Comparison of ENCODE assay signal across 8 mouse cellular contexts in the genomic region with DNA sequence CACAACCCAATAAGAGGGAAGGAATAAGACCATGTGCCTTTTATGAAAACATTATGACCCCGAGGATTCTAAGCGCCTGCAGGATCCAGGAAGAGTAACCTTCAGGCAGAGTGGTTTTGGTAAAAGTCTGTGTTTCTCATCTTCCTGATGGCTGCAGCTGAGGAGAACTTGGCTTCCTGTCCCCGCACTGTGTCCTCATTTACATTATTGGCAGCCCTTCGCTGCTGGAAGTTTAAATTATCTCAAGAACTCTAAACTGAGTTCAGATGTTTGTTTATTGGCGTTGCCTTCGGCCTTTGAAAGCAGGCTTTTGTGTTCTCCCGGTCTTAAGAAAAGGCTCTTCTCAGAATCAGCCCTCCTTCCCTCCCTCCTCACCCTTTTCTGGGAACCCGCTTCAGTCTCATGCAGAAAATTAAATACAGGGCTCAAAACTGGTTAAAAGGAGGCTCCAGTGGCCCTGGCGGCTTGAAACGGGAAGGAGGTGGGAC.
A peak's percentile ranks its signal among the peaks of the same experiment; 100 is the strongest.
DNase-seq lines count a peak whose midpoint lies in the region; ATAC-seq and TF ChIP-seq lines count a peak whose summit lies in the region.

No protein-coding gene starts in this region.

- no peaks in the 10 kb centered on the region for H3K36me3 ChIP-seq in heart, embryonic 11.5 days (ENCODE audit: control insufficient read depth, insufficient read depth, low read length)
- no peaks in the 10 kb centered on the region for H3K36me3 ChIP-seq in heart, postnatal 0 days (replicated peaks; ENCODE audit: control insufficient read depth, insufficient read depth, low read length)
- H3K36me3 ChIP-seq in midbrain, embryonic 10.5 days = no peaks in the 10 kb centered on the region

- peak overlapping the region; percentile 75 for H3K9ac ChIP-seq in heart, embryonic 11.5 days (ENCODE audit: low read depth, low read length)
- H3K9ac ChIP-seq in heart, postnatal 0 days (replicated peaks; ENCODE audit: low read depth, low read length) = peak overlapping the region; percentile 53; the same call in 1 of the 2 replicates

- peak overlapping the region; percentile 91 for H3K4me2 ChIP-seq in heart, embryonic 11.5 days
- H3K4me2 ChIP-seq in heart, postnatal 0 days (ENCODE audit: low read depth, low read length) = peak overlapping the region; percentile 78

- H3K4me3 ChIP-seq in heart, embryonic 11.5 days (ENCODE audit: low read depth, low read length) = peak overlapping the region; percentile 56
- H3K4me3 ChIP-seq in heart, postnatal 0 days (ENCODE audit: low read depth, low read length) = peak overlapping the region; percentile 55
- H3K4me3 ChIP-seq in midbrain, embryonic 10.5 days = peak overlapping the region; percentile 65

- no peaks in the 10 kb centered on the region for H3K4me1 ChIP-seq in heart, embryonic 11.5 days (ENCODE audit: control insufficient read depth, insufficient read depth, low read length)
- peaks cover 9% of the 10 kb centered on the region; the same call in 1 of the 2 replicates for H3K4me1 ChIP-seq in heart, postnatal 0 days (ENCODE audit: control insufficient read depth, insufficient read depth)
- H3K4me1 ChIP-seq in midbrain, embryonic 10.5 days = peaks cover 59% of the 10 kb centered on the region

- TF ChIP-seq EP300 in heart, postnatal 0 days (IDR thresholded peaks at IDR 0.05; ENCODE audit: low read depth) = no peak; the same call in 1 of the 2 replicates

- no peak for TF ChIP-seq CTCF in heart, postnatal 0 days (IDR thresholded peaks at IDR 0.05; ENCODE audit: low read depth)

- H3K27ac ChIP-seq in heart, embryonic 11.5 days (ENCODE audit: low read depth, low read length) = peak overlapping the region; percentile 35; the same call in 1 of the 2 replicates
- peak overlapping the region; percentile 87 for H3K27ac ChIP-seq in heart, postnatal 0 days (ENCODE audit: low read depth)
- peak overlapping the region; percentile 87 for H3K27ac ChIP-seq in midbrain, embryonic 10.5 days (replicated peaks)

- 11% methylated on average over 10 of the region's 10 CpGs for WGBS in heart, embryonic 11.5 days (ENCODE audit: insufficient replicate concordance)
- 14% methylated on average over 10 of the region's 10 CpGs for WGBS in heart, postnatal 0 days
- 4% methylated on average over 10 of the region's 10 CpGs for WGBS in midbrain, embryonic 10.5 days

- DNase-seq in heart, adult 11 months = no peak
- no peak for DNase-seq in heart, postnatal 0 days (ENCODE audit: low spot score)
- DNase-seq in midbrain, embryonic 10.5 days (ENCODE audit: low spot score) = peak; percentile 50
- no peak for DNase-seq in left cerebral cortex, adult 8-10 months (ENCODE audit: low spot score in 2 of 2)
- DNase-seq in gastrocnemius, postnatal 10 days = no peak
- no peak for DNase-seq in yolk sac, embryonic 10.5 days (ENCODE audit: low spot score)

- ATAC-seq in heart, embryonic 11.5 days (replicated peaks; ENCODE audit: insufficient number of reproducible peaks, low FRiP score, low TSS enrichment) = no peak
- ATAC-seq in activated CD4-positive, CD25-positive, alpha-beta regulatory T cell, adult 4 months = peak; percentile 24
- ATAC-seq in heart, postnatal 0 days (ENCODE audit: insufficient read depth, low read depth) = peak; percentile 22; the same call in 1 of the 2 replicates

- H3K9me3 ChIP-seq in heart, embryonic 11.5 days (replicated peaks; ENCODE audit: control insufficient read depth, low read length) = no peaks in the 10 kb centered on the region
- H3K9me3 ChIP-seq in heart, postnatal 0 days (replicated peaks; ENCODE audit: control insufficient read depth, low read length) = no peaks in the 10 kb centered on the region
- H3K9me3 ChIP-seq in midbrain, embryonic 10.5 days (replicated peaks) = no peaks in the 10 kb centered on the region

- no peaks in the 10 kb centered on the region for H3K27me3 ChIP-seq in heart, embryonic 11.5 days (ENCODE audit: control insufficient read depth, insufficient read depth, low read length)
- no peaks in the 10 kb centered on the region for H3K27me3 ChIP-seq in heart, postnatal 0 days (ENCODE audit: control insufficient read depth, insufficient read depth, low read length)
- peaks cover 13% of the 10 kb centered on the region for H3K27me3 ChIP-seq in midbrain, embryonic 10.5 days (ENCODE audit: low read depth, poor library complexity, severe bottlenecking)

Comparison
In these comparisons a context has a peak if more than half of its experiments do, and no peak if none do; other contexts are left out.
1. H3K27ac ChIP-seq: peak in every context shown above with its lines; median percentile 87 in heart, postnatal 0 days; 87 in midbrain, embryonic 10.5 days; 35 in heart, embryonic 11.5 days.